Mouse (Mus musculus): Measurements from ENCODE around the gene Idh1. TPM values are rescaled to one million over a fixed set of nuclear protein-coding genes. Genes with fewer than 3 reads are reported as not detected.

Idh1 gene
- polyA plus RNA-seq, 1 experiment, result 35.1 TPM

- Histone ChIP-seq H3K4me1 (ENCODE audit: control insufficient read depth, insufficient read depth, insufficient read length, low read length) (peaks cover 10% of the 10 kb centered on the region), H3K4me3 (ENCODE audit: low read depth, low read length) (peak overlapping the region; percentile 80), H3K27ac (ENCODE audit: insufficient read depth, low read depth, low read length) (peak overlapping the region; percentile 99), H3K27me3 (ENCODE audit: control insufficient read depth, insufficient read depth, low read length) (no peaks in the 10 kb centered on the region), H3K36me3 (ENCODE audit: control insufficient read depth, insufficient read depth, low read length) (peaks cover 12% of the 10 kb centered on the region)
- WGBS, result under 1% methylated on average over 27 of the region's 27 CpGs
- TF ChIP-seq POLR2A (IDR thresholded peaks at IDR 0.05; ENCODE audit: low read depth, low read length) (peak; percentile 47; the same call in 1 of the 2 replicates), CTCF (IDR thresholded peaks at IDR 0.05; ENCODE audit: extremely low read depth, insufficient read length, insufficient replicate concordance, low read depth, low read length) (peak; percentile 75)
These were observed 8.0 kb downstream of the Idh1 start for GRCm38 (mm10) chr1:65178126-65178901.

GRCm38 (mm10) chr1:65177452-65177851 is 8.8 kb downstream of the Idh1 start:
- H3K36me3 ChIP-seq (ENCODE audit: control insufficient read depth, insufficient read depth, low read length), result peaks cover 19% of the 10 kb centered on the region
- peak overlapping the region; percentile 99 for H3K27ac ChIP-seq (ENCODE audit: insufficient read depth, low read depth, low read length)
- 6% methylated on average over 3 of the region's 3 CpGs for WGBS
- TF ChIP-seq POLR2A (IDR thresholded peaks at IDR 0.05; ENCODE audit: low read depth, low read length) (no peak), CTCF (IDR thresholded peaks at IDR 0.05; ENCODE audit: extremely low read depth, insufficient read length, insufficient replicate concordance, low read depth, low read length) (no peak)
- no peaks in the 10 kb centered on the region for H3K27me3 ChIP-seq (ENCODE audit: control insufficient read depth, insufficient read depth, low read length)
- H3K4me3 ChIP-seq (ENCODE audit: low read depth, low read length), result no peak overlapping the region
- peaks cover 10% of the 10 kb centered on the region for H3K4me1 ChIP-seq (ENCODE audit: control insufficient read depth, insufficient read depth, insufficient read length, low read length)

GRCm38 (mm10) chr1:65176912-65177311 is 9.4 kb downstream of the Idh1 start:
- no peak overlapping the region for H3K4me3 ChIP-seq (ENCODE audit: low read depth, low read length)
- peaks cover 10% of the 10 kb centered on the region for H3K4me1 ChIP-seq (ENCODE audit: control insufficient read depth, insufficient read depth, insufficient read length, low read length)
- peaks cover 23% of the 10 kb centered on the region for H3K36me3 ChIP-seq (ENCODE audit: control insufficient read depth, insufficient read depth, low read length)
- TF ChIP-seq CTCF (IDR thresholded peaks at IDR 0.05; ENCODE audit: extremely low read depth, insufficient read length, insufficient replicate concordance, low read depth, low read length), result no peak
- no peak for TF ChIP-seq POLR2A (IDR thresholded peaks at IDR 0.05; ENCODE audit: low read depth, low read length)
- H3K27me3 ChIP-seq (ENCODE audit: control insufficient read depth, insufficient read depth, low read length), result no peaks in the 10 kb centered on the region
- no peak overlapping the region for H3K27ac ChIP-seq (ENCODE audit: insufficient read depth, low read depth, low read length)
- WGBS, result 9% methylated on average over 5 of the region's 5 CpGs

- Histone ChIP-seq H3K36me3 (ENCODE audit: control insufficient read depth, insufficient read depth, low read length) (peaks cover 30% of the 10 kb centered on the region), H3K4me1 (ENCODE audit: control insufficient read depth, insufficient read depth, insufficient read length, low read length) (peaks cover 10% of the 10 kb centered on the region), H3K27me3 (ENCODE audit: control insufficient read depth, insufficient read depth, low read length) (no peaks in the 10 kb centered on the region), H3K4me3 (ENCODE audit: low read depth, low read length) (peak overlapping the region; percentile 43), H3K27ac (ENCODE audit: insufficient read depth, low read depth, low read length) (peak overlapping the region; percentile 58)
- 32% methylated on average over 4 of the region's 4 CpGs for WGBS
- no peak for TF ChIP-seq POLR2A (IDR thresholded peaks at IDR 0.05; ENCODE audit: low read depth, low read length)
- no peak for TF ChIP-seq CTCF (IDR thresholded peaks at IDR 0.05; ENCODE audit: extremely low read depth, insufficient read length, insufficient replicate concordance, low read depth, low read length)
These were observed 10.1 kb downstream of the Idh1 start for GRCm38 (mm10) chr1:65176171-65176570.

GRCm38 (mm10) chr1:65173716-65174115 is 12.6 kb downstream of the Idh1 start:
- Histone ChIP-seq H3K4me3 (ENCODE audit: low read depth, low read length) (no peak overlapping the region), H3K36me3 (ENCODE audit: control insufficient read depth, insufficient read depth, low read length) (peaks cover 50% of the 10 kb centered on the region), H3K27me3 (ENCODE audit: control insufficient read depth, insufficient read depth, low read length) (no peaks in the 10 kb centered on the region), H3K4me1 (ENCODE audit: control insufficient read depth, insufficient read depth, insufficient read length, low read length) (peaks cover 10% of the 10 kb centered on the region), H3K27ac (ENCODE audit: insufficient read depth, low read depth, low read length) (no peak overlapping the region)
- no peak for TF ChIP-seq CTCF (IDR thresholded peaks at IDR 0.05; ENCODE audit: extremely low read depth, insufficient read length, insufficient replicate concordance, low read depth, low read length)
- no peak for TF ChIP-seq POLR2A (IDR thresholded peaks at IDR 0.05; ENCODE audit: low read depth, low read length)
- 94% methylated on average over 2 of the region's 2 CpGs for WGBS

- TF ChIP-seq CTCF (IDR thresholded peaks at IDR 0.05; ENCODE audit: extremely low read depth, insufficient read length, insufficient replicate concordance, low read depth, low read length), result no peak
- TF ChIP-seq POLR2A (IDR thresholded peaks at IDR 0.05; ENCODE audit: low read depth, low read length), result no peak
- Histone ChIP-seq H3K4me3 (ENCODE audit: low read depth, low read length) (no peak overlapping the region), H3K4me1 (ENCODE audit: control insufficient read depth, insufficient read depth, insufficient read length, low read length) (peaks cover 10% of the 10 kb centered on the region), H3K36me3 (ENCODE audit: control insufficient read depth, insufficient read depth, low read length) (peaks cover 67% of the 10 kb centered on the region), H3K27me3 (ENCODE audit: control insufficient read depth, insufficient read depth, low read length) (no peaks in the 10 kb centered on the region), H3K27ac (ENCODE audit: insufficient read depth, low read depth, low read length) (no peak overlapping the region)
- WGBS, result 77% methylated on average over 4 of the region's 4 CpGs
These were observed 14.7 kb downstream of the Idh1 start for GRCm38 (mm10) chr1:65171579-65171978.

GRCm38 (mm10) chr1:65169947-65170346 is 16.4 kb downstream of the Idh1 start:
- WGBS, result 50% methylated on average over 5 of the region's 5 CpGs

More at GRCm38 (mm10) chr1:65169947-65170346, 16.4 kb downstream of the Idh1 start:
- H3K36me3 ChIP-seq (ENCODE audit: control insufficient read depth, insufficient read depth, low read length), result peaks cover 80% of the 10 kb centered on the region
- H3K27me3 ChIP-seq (ENCODE audit: control insufficient read depth, insufficient read depth, low read length), result no peaks in the 10 kb centered on the region
- 0 out of 2 replicates have a peak overlapping the region, but pooled peaks have one; percentile 27 for H3K27ac ChIP-seq (ENCODE audit: insufficient read depth, low read depth, low read length)
- peaks cover 6% of the 10 kb centered on the region for H3K4me1 ChIP-seq (ENCODE audit: control insufficient read depth, insufficient read depth, insufficient read length, low read length)
- TF ChIP-seq CTCF (IDR thresholded peaks at IDR 0.05; ENCODE audit: extremely low read depth, insufficient read length, insufficient replicate concordance, low read depth, low read length) (no peak), POLR2A (IDR thresholded peaks at IDR 0.05; ENCODE audit: low read depth, low read length) (no peak)
- H3K4me3 ChIP-seq (ENCODE audit: low read depth, low read length), result no peak overlapping the region
